Mouse (Mus musculus) liver, embryonic 12.5 days (tissue): ENCODE measurements at regions not wholly inside any gene's neighbourhood (a gene's known extent, or its start where the extent isn't known, plus 50 kb on each side); places are given as distances from the start of the nearest gene placed in this dataset.

Experiments used
- ATAC-seq: fragments of 200-750 bp; cut with Nextera tagmentation; 2 replicates; pipeline ENCODE4 v1.8.0; 2017; ENCODE audit warnings: moderate number of reproducible peaks, mild to moderate bottlenecking, moderate library complexity
- H3K27ac ChIP-seq: fragments of 300-500 bp; sonication (generic); 2 replicates; pipeline ENCODE4 v1.5.1; 2016; ENCODE audit warnings: mild to moderate bottlenecking
- H3K27me3 ChIP-seq: fragments of 300-500 bp; sonication (generic); replicated peaks from 2 replicates; pipeline ENCODE4 v1.6.1; 2016; ENCODE audit warnings: mild to moderate bottlenecking, moderate library complexity
- H3K36me3 ChIP-seq: fragments of 300-500 bp; sonication (generic); 2 replicates; pipeline ENCODE4 v1.6.1; 2016; ENCODE audit warnings: mild to moderate bottlenecking, moderate library complexity
- H3K4me1 ChIP-seq: fragments of 300-500 bp; sonication (generic); 2 replicates; pipeline ENCODE4 v1.6.1; 2016
- H3K4me2 ChIP-seq: fragments of 300-500 bp; sonication (generic); 2 replicates; pipeline ENCODE4 v1.6.1; 2016; ENCODE audit warnings: mild to moderate bottlenecking, moderate library complexity
- H3K4me3 ChIP-seq: fragments of 300-500 bp; sonication (generic); 2 replicates; pipeline ENCODE4 v1.5.1; 2016; ENCODE audit warnings: mild to moderate bottlenecking, moderate library complexity
- H3K9ac ChIP-seq: fragments of 300-500 bp; sonication (generic); 2 replicates; pipeline ENCODE4 v1.6.1; 2016; ENCODE audit warnings: mild to moderate bottlenecking, moderate library complexity
- H3K9me3 ChIP-seq: fragments of 300-500 bp; sonication (generic); replicated peaks from 2 replicates; pipeline ENCODE4 v1.6.1; 2016; ENCODE audit warnings: mild to moderate bottlenecking, moderate library complexity
- WGBS: fragments of 180-500 bp; shearing (Covaris S2); methylation state at CpG from one replicate; pipeline ENCODE4 v1.1.7; 2016; ENCODE audit not compliant: insufficient replicate concordance; 5-methylcytosine and 5-hydroxymethylcytosine counted together

DNA sequence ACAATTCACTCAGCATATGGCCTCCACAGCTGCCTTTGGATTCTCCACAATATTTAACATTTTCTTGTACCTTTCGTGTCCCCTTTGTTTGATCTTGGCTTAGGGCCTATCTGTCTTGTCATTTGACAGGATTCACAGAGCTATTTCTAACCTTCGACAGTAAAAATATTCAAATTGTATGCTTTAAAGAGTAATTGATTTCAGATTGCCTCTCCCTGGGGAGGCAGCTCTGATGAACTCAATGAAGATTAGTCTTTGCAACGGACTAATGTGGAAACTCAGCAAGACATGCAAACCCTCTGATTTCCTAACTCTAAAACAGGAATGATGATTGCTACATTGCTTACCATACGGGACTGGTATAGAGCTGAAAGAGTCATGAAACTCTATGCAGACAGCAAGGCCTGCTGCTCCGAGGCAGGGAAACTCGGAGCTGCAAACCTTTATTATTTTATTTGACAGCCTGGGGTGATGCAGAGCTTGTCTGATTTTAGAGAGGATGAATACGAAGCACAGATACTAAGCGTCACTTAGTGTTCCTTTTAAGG is 67.2 kb upstream of the Cd28 start:
- WGBS = 69% methylated on average over 8 of the region's 8 CpGs
- H3K36me3 ChIP-seq = no peaks in the 10 kb centered on the region
- no peaks in the 10 kb centered on the region for H3K9me3 ChIP-seq
- H3K4me2 ChIP-seq = no peak overlapping the region
- no peak overlapping the region for H3K9ac ChIP-seq
- H3K27me3 ChIP-seq = no peaks in the 10 kb centered on the region
- no peaks in the 10 kb centered on the region for H3K4me1 ChIP-seq
- H3K4me3 ChIP-seq = no peak overlapping the region
- ATAC-seq = no peak
- no peak overlapping the region for H3K27ac ChIP-seq

DNA sequence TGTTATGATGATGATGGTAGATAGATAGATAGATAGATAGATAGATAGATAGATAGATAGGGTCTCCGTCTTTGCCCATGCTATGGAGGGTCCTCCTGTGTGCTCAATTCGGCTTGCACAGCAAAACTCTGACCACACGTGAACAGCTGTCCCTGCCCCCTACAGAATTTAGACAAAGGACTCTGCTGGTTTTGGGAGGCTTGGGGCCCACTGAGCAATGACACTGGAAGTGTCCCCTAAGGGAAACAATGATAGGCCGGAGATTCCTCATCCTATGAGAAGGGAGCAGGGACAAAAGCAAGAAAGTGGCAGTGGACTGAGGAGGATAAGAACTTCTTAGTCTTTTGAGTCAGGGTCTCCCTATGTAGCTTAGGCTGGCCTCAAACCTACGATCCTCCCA is 69.8 kb upstream of the Cd28 start:
- 69% methylated on average over 5 of the region's 5 CpGs for WGBS
- no peak for ATAC-seq
- H3K36me3 ChIP-seq = no peaks in the 10 kb centered on the region

GRCm38 (mm10) chr1:60646174-60646573 is 70.4 kb upstream of the Cd28 start:
- H3K36me3 ChIP-seq = no peaks in the 10 kb centered on the region
- H3K4me1 ChIP-seq = peaks cover 6% of the 10 kb centered on the region; the same call in 1 of the 2 replicates
- no peak overlapping the region for H3K4me2 ChIP-seq
- no peak overlapping the region for H3K4me3 ChIP-seq
- H3K27me3 ChIP-seq = no peaks in the 10 kb centered on the region
- H3K27ac ChIP-seq = no peak overlapping the region
- H3K9ac ChIP-seq = no peak overlapping the region
- WGBS = 54% methylated on average over 5 of the region's 5 CpGs
- H3K9me3 ChIP-seq = no peaks in the 10 kb centered on the region
- ATAC-seq = no peak

More for the DNA sequence above, 69.8 kb upstream of the Cd28 start:
- H3K4me1 ChIP-seq = peaks cover under 1% of the 10 kb centered on the region; the same call in 1 of the 2 replicates
- no peak overlapping the region for H3K9ac ChIP-seq
- no peak overlapping the region for H3K27ac ChIP-seq
- H3K27me3 ChIP-seq = no peaks in the 10 kb centered on the region
- H3K4me3 ChIP-seq = no peak overlapping the region
- H3K9me3 ChIP-seq = no peaks in the 10 kb centered on the region
- H3K4me2 ChIP-seq = no peak overlapping the region

DNA sequence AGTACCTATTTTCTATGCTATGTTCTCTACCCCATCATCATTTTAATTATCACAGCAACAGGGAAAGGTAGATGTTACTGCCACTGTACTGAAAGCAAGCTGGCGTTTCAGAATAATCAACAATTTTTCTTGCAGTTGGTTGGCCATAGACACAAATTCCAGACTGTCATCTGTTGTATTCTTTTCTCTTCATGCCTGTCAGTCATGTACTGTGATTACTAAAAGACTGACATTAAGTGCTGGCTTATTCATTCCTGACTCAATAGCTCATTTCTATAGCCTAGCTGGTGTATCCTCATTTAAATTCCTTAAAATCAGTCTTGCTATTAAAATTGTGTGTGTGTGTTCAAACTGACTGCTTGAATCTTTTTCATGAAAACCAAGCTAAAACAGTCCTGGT is 71.4 kb upstream of the Cd28 start:
- Histone ChIP-seq H3K27me3 (no peaks in the 10 kb centered on the region), H3K27ac (no peak overlapping the region), H3K4me3 (no peak overlapping the region), H3K36me3 (no peaks in the 10 kb centered on the region), H3K9ac (no peak overlapping the region), H3K4me1 (peaks cover 6% of the 10 kb centered on the region; the same call in 1 of the 2 replicates), H3K4me2 (no peak overlapping the region), H3K9me3 (no peaks in the 10 kb centered on the region)
- WGBS = 76% methylated on average over 1 of the region's 1 CpGs
- ATAC-seq = no peak

DNA sequence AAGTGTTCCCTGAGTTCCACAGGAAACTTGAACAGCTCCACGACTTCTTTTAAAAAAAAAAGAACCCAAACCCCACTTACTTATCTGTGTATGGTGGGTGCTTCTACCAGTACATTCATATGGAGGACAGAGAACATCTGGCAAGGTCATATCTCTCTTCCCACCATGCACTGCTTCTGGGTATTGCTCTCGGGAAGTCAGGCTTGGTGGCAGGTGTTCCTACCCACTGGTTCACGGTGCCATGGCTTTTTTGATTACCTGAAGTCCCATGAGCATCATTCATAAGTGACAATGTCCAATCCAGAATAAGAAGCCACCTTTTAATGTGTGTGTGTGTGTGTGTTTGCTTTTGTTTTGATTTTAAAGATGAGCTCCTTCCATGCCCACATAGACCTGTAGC is 73.8 kb upstream of the Cd28 start:
- 43% methylated on average over 3 of the region's 3 CpGs for WGBS
- no peaks in the 10 kb centered on the region for H3K9me3 ChIP-seq

GRCm38 (mm10) chr1:60642175-60642574 is 74.4 kb upstream of the Cd28 start:
- Histone ChIP-seq H3K36me3 (no peaks in the 10 kb centered on the region), H3K4me1 (peaks cover 6% of the 10 kb centered on the region; the same call in 1 of the 2 replicates), H3K9me3 (no peaks in the 10 kb centered on the region), H3K27me3 (no peaks in the 10 kb centered on the region), H3K27ac (no peak overlapping the region), H3K9ac (no peak overlapping the region), H3K4me3 (no peak overlapping the region), H3K4me2 (no peak overlapping the region)
- no peak for ATAC-seq
- WGBS = 6% methylated on average over 2 of the region's 2 CpGs

More for the DNA sequence above, 73.8 kb upstream of the Cd28 start:
- no peaks in the 10 kb centered on the region for H3K36me3 ChIP-seq
- H3K4me2 ChIP-seq = no peak overlapping the region
- no peak overlapping the region for H3K4me3 ChIP-seq
- H3K4me1 ChIP-seq = peaks cover 6% of the 10 kb centered on the region; the same call in 1 of the 2 replicates
- H3K27ac ChIP-seq = no peak overlapping the region
- ATAC-seq = no peak
- no peak overlapping the region for H3K9ac ChIP-seq
- H3K27me3 ChIP-seq = no peaks in the 10 kb centered on the region

GRCm38 (mm10) chr1:60641324-60641764 is 74.4 kb upstream of the Raph1 start:
- Histone ChIP-seq H3K27ac (no peak overlapping the region), H3K27me3 (no peaks in the 10 kb centered on the region), H3K9me3 (no peaks in the 10 kb centered on the region), H3K4me3 (no peak overlapping the region), H3K9ac (no peak overlapping the region), H3K4me1 (peaks cover 6% of the 10 kb centered on the region; the same call in 1 of the 2 replicates), H3K4me2 (no peak overlapping the region), H3K36me3 (no peaks in the 10 kb centered on the region)
- WGBS = 57% methylated on average over 7 of the region's 7 CpGs
- no peak for ATAC-seq

GRCm38 (mm10) chr1:60639536-60639935 is 72.6 kb upstream of the Raph1 start:
- ATAC-seq = no peak
- 62% methylated on average over 2 of the region's 2 CpGs for WGBS
- H3K36me3 ChIP-seq = no peaks in the 10 kb centered on the region
- no peak overlapping the region for H3K9ac ChIP-seq
- H3K9me3 ChIP-seq = no peaks in the 10 kb centered on the region
- H3K4me3 ChIP-seq = no peak overlapping the region
- H3K4me1 ChIP-seq = peaks cover 6% of the 10 kb centered on the region; the same call in 1 of the 2 replicates
- no peak overlapping the region for H3K27ac ChIP-seq
- no peak overlapping the region for H3K4me2 ChIP-seq
- H3K27me3 ChIP-seq = no peaks in the 10 kb centered on the region

DNA sequence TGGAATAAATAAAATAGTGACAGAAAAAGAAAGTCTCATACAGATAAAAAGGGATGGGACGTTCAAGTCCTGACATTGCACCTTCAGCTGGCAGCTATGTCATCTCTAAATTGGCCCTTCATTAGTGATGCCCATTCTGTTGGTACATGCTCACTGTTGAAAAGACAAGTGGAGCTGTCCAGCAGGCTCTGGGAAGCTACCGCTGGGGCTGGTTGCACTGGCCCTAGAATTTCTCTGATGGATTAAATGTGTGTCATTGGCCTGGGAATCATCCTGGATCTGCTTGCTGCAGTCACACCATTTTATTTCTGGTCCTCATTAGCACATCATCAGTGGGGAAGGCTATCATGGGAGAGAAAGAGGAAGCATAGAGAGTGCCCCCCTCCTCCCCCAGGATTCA is 72.2 kb upstream of the Raph1 start:
- no peak for ATAC-seq
- H3K36me3 ChIP-seq = no peaks in the 10 kb centered on the region
- no peaks in the 10 kb centered on the region for H3K27me3 ChIP-seq
- no peak overlapping the region for H3K9ac ChIP-seq
- no peak overlapping the region for H3K4me2 ChIP-seq
- H3K4me1 ChIP-seq = peaks cover 6% of the 10 kb centered on the region; the same call in 1 of the 2 replicates
- no peaks in the 10 kb centered on the region for H3K9me3 ChIP-seq
- WGBS = 62% methylated on average over 2 of the region's 2 CpGs
- no peak overlapping the region for H3K27ac ChIP-seq
- H3K4me3 ChIP-seq = no peak overlapping the region

DNA sequence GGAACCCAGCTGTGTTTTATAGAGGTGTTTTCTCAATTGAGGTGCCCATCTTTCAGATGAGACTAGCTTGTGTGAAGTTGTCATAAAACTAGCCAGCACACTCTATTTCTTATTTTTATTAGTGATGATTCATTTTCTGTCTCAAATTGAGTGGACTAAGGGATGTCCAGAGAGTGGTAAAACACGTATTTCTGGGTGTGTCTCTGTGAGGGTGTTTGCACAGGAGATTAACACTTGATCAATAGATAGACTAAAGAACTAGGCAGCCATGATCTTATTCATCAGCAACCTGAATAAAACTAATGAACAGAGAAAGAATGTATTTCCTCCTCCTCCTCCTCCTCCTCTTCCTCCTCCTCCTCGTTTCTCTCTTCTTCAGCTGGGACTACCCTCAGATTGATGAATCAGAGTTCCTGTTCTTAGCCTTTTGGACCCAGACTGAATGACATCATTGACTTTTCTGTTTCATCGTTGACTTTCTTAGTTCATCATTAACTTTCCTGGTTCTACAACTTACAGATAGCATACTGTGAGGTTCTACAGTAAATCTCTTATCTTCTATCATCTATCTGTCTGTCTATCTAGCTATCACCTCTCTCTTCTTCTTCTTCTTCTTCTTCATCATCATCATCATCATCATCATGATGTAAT is 70.0 kb upstream of the Raph1 start:
- ATAC-seq = no peak

DNA sequence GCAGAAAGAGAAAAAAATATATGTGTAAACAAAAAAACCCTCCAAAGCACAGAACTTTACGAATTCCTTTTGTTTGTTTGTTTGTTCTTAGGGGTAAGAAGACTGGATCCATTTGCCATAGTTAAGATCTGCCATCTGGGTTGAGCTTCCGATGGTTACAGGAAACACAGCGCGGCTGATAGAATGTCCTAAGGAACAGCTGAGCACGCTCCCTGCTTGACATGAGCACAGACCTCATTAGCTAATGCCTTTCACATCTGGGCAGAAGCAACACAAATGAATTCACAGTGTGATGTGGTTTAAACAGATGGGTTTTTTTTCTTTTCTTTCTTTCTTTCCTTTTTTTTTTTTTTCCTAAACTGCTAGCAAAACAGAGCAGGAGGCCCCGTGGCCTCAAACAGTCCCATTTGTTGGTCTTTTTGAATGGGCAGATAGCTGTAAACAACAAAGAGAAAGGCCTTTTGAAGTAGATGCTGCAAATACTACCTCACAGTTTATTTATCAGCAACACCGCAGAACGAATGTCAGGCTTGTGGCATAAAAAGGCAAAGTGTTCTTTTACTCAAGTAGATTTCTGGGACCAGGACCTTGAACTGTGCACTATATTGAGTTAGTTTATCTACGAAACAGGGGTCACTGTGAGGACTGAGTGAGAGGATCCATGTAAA is 61.0 kb upstream of the Raph1 start:
- 25% methylated on average over 9 of the region's 9 CpGs for WGBS
- Histone ChIP-seq H3K27ac (no peak overlapping the region), H3K4me1 (peaks cover 20% of the 10 kb centered on the region), H3K4me2 (no peak overlapping the region), H3K9me3 (no peaks in the 10 kb centered on the region), H3K9ac (no peak overlapping the region), H3K27me3 (no peaks in the 10 kb centered on the region), H3K4me3 (no peak overlapping the region), H3K36me3 (no peaks in the 10 kb centered on the region)
- ATAC-seq = no peak

More for the DNA sequence above, 70.0 kb upstream of the Raph1 start:
- 45% methylated on average over 3 of the region's 3 CpGs for WGBS
- Histone ChIP-seq H3K27ac (no peak overlapping the region), H3K9ac (no peak overlapping the region), H3K4me2 (no peak overlapping the region), H3K4me3 (no peak overlapping the region), H3K36me3 (no peaks in the 10 kb centered on the region), H3K9me3 (no peaks in the 10 kb centered on the region), H3K27me3 (no peaks in the 10 kb centered on the region), H3K4me1 (peaks cover 6% of the 10 kb centered on the region; the same call in 1 of the 2 replicates)

DNA sequence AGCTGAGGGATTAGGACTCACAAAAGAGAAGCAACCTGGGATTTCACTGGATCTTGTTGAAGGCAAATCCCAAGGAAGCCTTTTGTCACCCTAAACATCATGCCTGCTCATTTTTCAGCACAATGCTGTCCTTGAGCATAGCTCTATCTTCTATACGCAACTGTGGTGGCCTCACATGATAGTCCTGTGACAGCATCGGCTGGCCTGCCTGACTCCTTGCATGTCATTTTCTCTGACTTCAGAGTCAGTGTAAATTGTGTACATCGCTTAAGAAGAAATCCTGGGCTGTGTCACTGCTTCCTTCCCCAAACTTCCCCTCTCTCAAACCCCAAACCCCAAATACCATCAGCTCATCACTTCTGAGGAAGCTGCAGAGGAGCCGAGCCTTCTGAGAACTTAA is 60.5 kb upstream of the Raph1 start:
- no peak overlapping the region for H3K4me2 ChIP-seq
- no peaks in the 10 kb centered on the region for H3K9me3 ChIP-seq
- no peaks in the 10 kb centered on the region for H3K27me3 ChIP-seq
- no peaks in the 10 kb centered on the region for H3K36me3 ChIP-seq
- H3K4me3 ChIP-seq = no peak overlapping the region
- H3K4me1 ChIP-seq = peaks cover 20% of the 10 kb centered on the region
- 26% methylated on average over 4 of the region's 4 CpGs for WGBS
- H3K9ac ChIP-seq = no peak overlapping the region
- H3K27ac ChIP-seq = no peak overlapping the region
- no peak for ATAC-seq
